Mouse (Mus musculus) kidney, embryonic 16.5 days (tissue): ENCODE data around the gene Fkbp5. TPM values are rescaled to one million over a fixed set of nuclear protein-coding genes. Genes with fewer than 3 reads are reported as not detected.
"Not testable (repeated sequence)": the region's sequence is repeated elsewhere in the genome, so short reads cannot be mapped to it uniquely, and the experiment has no call there.

Experiments
- ATAC-seq: fragments of 200-750 bp; cut with Nextera tagmentation; 2 replicates; pipeline ENCODE4 v1.8.0; 2017; ENCODE audit warnings: moderate TSS enrichment; ENCODE audit not compliant: low FRiP score, low TSS enrichment
- H3K27ac ChIP-seq: fragments of 300-500 bp; sonication (generic); 2 replicates; pipeline ENCODE4 v1.5.1; 2014; ENCODE audit warnings: low read length
- H3K27me3 ChIP-seq: fragments of 300-500 bp; sonication (generic); 2 replicates; pipeline ENCODE4 v1.6.1; 2014; ENCODE audit warnings: low read length, control low read depth, mixed read lengths; ENCODE audit not compliant: insufficient read depth
- H3K36me3 ChIP-seq: fragments of 300-500 bp; sonication (generic); 2 replicates; pipeline ENCODE4 v1.6.1; 2014; ENCODE audit warnings: low read length, control low read depth, mixed read lengths; ENCODE audit not compliant: insufficient read depth
- H3K4me1 ChIP-seq: fragments of 300-500 bp; sonication (generic); 2 replicates; pipeline ENCODE4 v1.6.1; 2014; ENCODE audit warnings: low read length, control low read depth, mixed read lengths; ENCODE audit not compliant: insufficient read depth
- H3K4me2 ChIP-seq: fragments of 300-500 bp; sonication (generic); replicated peaks from 2 replicates; pipeline ENCODE4 v1.6.1; 2014; ENCODE audit warnings: low read depth, low read length
- H3K4me3 ChIP-seq: fragments of 300-500 bp; sonication (generic); 2 replicates; pipeline ENCODE4 v1.5.1; 2014; ENCODE audit warnings: mild to moderate bottlenecking, low read length
- H3K9ac ChIP-seq: fragments of 300-500 bp; sonication (generic); replicated peaks from 2 replicates; pipeline ENCODE4 v1.6.1; 2014; ENCODE audit warnings: low read length
- H3K9me3 ChIP-seq: fragments of 300-500 bp; sonication (generic); 2 replicates; pipeline ENCODE4 v1.6.1; 2016; ENCODE audit warnings: low read length, control low read depth
- WGBS: fragments of 180-500 bp; shearing (Covaris S2); extraction: QIAGEN DNeasy Blood & Tissue Kit; methylation state at CpG from one replicate; pipeline ENCODE4 v1.1.7; 2014; 5-methylcytosine and 5-hydroxymethylcytosine counted together
- polyA plus RNA-seq: library from polyadenylated mRNA; unstranded; fragments of >200 nt; fragmentation: Nextera tagmentation; extraction: Ambion mirVana; gene quantifications from 2 replicates; pipeline ENCODE4 v1.2.1, GENCODE M21; 2015

Fkbp5 gene
- polyA plus RNA-seq, 1 experiment from 2014 or later = 35.5 TPM

DNA sequence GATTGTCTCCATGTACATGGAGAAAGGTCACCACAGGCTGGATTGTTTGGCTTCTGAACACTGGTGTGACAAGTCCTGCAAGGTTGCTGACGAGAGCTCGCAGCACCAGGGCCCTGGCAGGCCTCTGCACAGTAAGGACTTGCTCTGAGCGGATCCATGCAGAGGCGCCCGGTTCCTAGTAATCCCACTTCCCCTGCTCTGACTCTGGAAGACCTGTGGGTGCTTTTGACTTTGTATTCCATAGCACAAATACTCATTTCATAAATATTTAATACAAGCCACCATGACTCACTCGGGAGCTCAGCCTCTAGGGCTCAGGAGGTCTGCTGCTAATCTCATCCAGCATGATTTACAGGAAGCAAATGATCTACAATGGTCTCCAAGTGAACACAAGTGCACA is 97.7 kb downstream of the Fkbp5 start:
- Histone ChIP-seq H3K9me3 (no peaks in the 10 kb centered on the region), H3K9ac (no peak overlapping the region), H3K36me3 (peaks cover 4% of the 10 kb centered on the region; the same call in 1 of the 2 replicates), H3K27ac (peak overlapping the region; percentile 9; the same call in 1 of the 2 replicates), H3K4me2 (no peak overlapping the region), H3K27me3 (no peaks in the 10 kb centered on the region), H3K4me1 (peaks cover 12% of the 10 kb centered on the region), H3K4me3 (no peak overlapping the region)
- 78% methylated on average over 6 of the region's 6 CpGs for WGBS
- no peak for ATAC-seq

GRCm38 (mm10) chr17:28418954-28419353 is 98.4 kb downstream of the Fkbp5 start:
- WGBS = 86% methylated on average over 1 of the region's 1 CpGs
- no peak for ATAC-seq
- H3K27ac ChIP-seq = no peak overlapping the region

DNA sequence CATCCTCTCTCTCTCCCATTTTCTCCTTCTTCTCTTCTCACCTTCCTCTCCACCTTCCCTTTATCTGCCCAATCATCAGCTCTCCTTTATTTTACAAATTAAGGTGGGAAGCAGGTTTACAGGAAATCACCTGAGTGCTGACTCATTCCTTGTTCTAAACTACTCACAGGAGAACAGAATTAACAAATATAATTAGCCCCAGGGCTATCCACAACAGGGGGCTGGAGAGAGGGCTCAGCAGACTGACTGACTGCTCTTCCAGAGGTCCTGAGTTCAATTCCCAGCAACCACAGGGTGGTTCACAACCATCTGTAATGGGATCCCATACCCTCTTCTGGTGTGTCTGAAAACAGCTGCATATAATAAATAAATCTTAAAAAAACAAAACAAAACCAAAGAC is 98.8 kb downstream of the Fkbp5 start:
- not testable (repeated sequence) for ATAC-seq, H3K4me2 ChIP-seq, H3K4me3 ChIP-seq, H3K36me3 ChIP-seq, H3K9me3 ChIP-seq, H3K27me3 ChIP-seq, H3K9ac ChIP-seq, H3K27ac ChIP-seq
- peaks cover 12% of the 10 kb centered on the region for H3K4me1 ChIP-seq

More at GRCm38 (mm10) chr17:28418954-28419353, 98.4 kb downstream of the Fkbp5 start:
- H3K4me3 ChIP-seq = no peak overlapping the region
- no peaks in the 10 kb centered on the region for H3K27me3 ChIP-seq
- no peak overlapping the region for H3K9ac ChIP-seq
- peaks cover 4% of the 10 kb centered on the region; the same call in 1 of the 2 replicates for H3K36me3 ChIP-seq
- no peaks in the 10 kb centered on the region for H3K9me3 ChIP-seq
- peaks cover 12% of the 10 kb centered on the region for H3K4me1 ChIP-seq
- H3K4me2 ChIP-seq = no peak overlapping the region

GRCm38 (mm10) chr17:28417771-28418170 is 99.6 kb downstream of the Fkbp5 start:
- no peak overlapping the region for H3K4me3 ChIP-seq
- H3K27me3 ChIP-seq = no peaks in the 10 kb centered on the region
- H3K9ac ChIP-seq = no peak overlapping the region
- H3K4me1 ChIP-seq = peaks cover 12% of the 10 kb centered on the region
- no peak overlapping the region for H3K27ac ChIP-seq
- 80% methylated on average over 5 of the region's 5 CpGs for WGBS
- peaks cover 4% of the 10 kb centered on the region; the same call in 1 of the 2 replicates for H3K36me3 ChIP-seq
- no peak for ATAC-seq
- no peak overlapping the region for H3K4me2 ChIP-seq
- H3K9me3 ChIP-seq = no peaks in the 10 kb centered on the region

GRCm38 (mm10) chr17:28415271-28415670 is 102.1 kb downstream of the Fkbp5 start:
- no peak for ATAC-seq
- Histone ChIP-seq H3K36me3 (peaks cover 4% of the 10 kb centered on the region; the same call in 1 of the 2 replicates), H3K4me3 (no peak overlapping the region), H3K4me1 (peaks cover 2% of the 10 kb centered on the region), H3K9ac (no peak overlapping the region), H3K27ac (no peak overlapping the region), H3K4me2 (no peak overlapping the region), H3K9me3 (no peaks in the 10 kb centered on the region), H3K27me3 (no peaks in the 10 kb centered on the region)
- 53% methylated on average over 5 of the region's 5 CpGs for WGBS

GRCm38 (mm10) chr17:28411381-28411960 is 105.9 kb downstream of the Fkbp5 start:
- no peak overlapping the region for H3K9ac ChIP-seq
- no peaks in the 10 kb centered on the region for H3K4me1 ChIP-seq
- no peak overlapping the region for H3K4me2 ChIP-seq
- no peak overlapping the region for H3K27ac ChIP-seq
- peaks cover 9% of the 10 kb centered on the region; the same call in 1 of the 2 replicates for H3K36me3 ChIP-seq
- 74% methylated on average over 10 of the region's 10 CpGs for WGBS
- H3K27me3 ChIP-seq = no peaks in the 10 kb centered on the region
- H3K9me3 ChIP-seq = no peaks in the 10 kb centered on the region
- ATAC-seq = no peak
- no peak overlapping the region for H3K4me3 ChIP-seq

DNA sequence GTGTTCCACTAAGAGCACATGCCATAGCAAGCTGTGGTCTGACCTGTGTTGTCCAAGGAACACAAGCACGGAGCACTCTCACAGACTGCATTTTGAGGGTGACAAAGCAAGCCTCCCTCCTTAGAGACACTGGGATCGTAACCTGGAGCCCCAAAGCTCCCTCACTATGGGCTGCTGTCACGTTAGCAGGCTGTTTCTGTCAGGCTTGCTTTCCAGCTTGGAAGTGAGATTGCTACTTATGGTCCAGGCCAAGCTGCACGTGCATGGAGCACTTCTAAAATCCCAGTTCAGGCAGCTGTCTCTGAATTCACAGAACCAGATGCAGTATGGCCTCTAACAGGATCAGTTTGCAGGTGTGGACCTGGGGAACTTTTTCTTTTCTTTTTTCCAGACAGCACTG is 106.6 kb downstream of the Fkbp5 start:
- Histone ChIP-seq H3K27ac (no peak overlapping the region), H3K27me3 (no peaks in the 10 kb centered on the region), H3K9ac (no peak overlapping the region), H3K4me3 (no peak overlapping the region), H3K4me2 (no peak overlapping the region), H3K4me1 (no peaks in the 10 kb centered on the region), H3K36me3 (peaks cover 13% of the 10 kb centered on the region), H3K9me3 (no peaks in the 10 kb centered on the region)
- 90% methylated on average over 4 of the region's 4 CpGs for WGBS
- ATAC-seq = no peak

DNA sequence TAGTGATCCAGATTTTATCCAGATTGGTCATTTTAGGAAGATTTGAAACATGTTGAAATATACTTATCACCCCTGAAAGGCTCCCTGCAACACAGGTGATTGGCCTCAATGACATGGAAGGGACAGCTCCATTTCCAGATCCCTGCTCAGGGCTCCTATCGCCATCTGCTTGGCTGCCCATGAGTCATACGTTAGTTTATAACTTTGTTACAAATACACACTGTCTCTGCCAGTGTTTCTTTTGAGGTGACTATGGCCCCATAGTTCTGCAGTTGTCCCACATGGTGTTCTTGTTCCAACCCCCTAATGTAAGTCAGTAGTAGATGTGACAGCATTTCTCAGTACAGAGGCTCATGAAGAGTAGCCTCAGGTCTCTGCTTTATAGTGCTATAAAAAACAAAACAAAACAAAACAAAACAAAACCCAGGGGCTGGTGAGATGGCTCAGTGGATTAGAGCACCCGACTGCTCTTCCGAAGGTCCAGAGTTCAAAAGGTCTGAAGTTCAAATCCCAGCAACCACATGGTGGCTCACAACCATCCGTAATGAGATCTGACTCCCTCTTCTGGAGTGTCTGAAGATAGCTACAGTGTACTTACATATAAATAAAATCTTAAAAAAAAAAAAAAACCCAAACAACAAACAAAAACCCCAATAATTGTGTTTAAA is 108.9 kb downstream of the Fkbp5 start:
- Histone ChIP-seq H3K27me3 (no peaks in the 10 kb centered on the region), H3K27ac (no peak overlapping the region), H3K36me3 (peaks cover 19% of the 10 kb centered on the region), H3K4me3 (no peak overlapping the region), H3K4me1 (no peaks in the 10 kb centered on the region), H3K9ac (no peak overlapping the region), H3K4me2 (no peak overlapping the region), H3K9me3 (no peaks in the 10 kb centered on the region)
- 71% methylated on average over 5 of the region's 5 CpGs for WGBS
- ATAC-seq = no peak

DNA sequence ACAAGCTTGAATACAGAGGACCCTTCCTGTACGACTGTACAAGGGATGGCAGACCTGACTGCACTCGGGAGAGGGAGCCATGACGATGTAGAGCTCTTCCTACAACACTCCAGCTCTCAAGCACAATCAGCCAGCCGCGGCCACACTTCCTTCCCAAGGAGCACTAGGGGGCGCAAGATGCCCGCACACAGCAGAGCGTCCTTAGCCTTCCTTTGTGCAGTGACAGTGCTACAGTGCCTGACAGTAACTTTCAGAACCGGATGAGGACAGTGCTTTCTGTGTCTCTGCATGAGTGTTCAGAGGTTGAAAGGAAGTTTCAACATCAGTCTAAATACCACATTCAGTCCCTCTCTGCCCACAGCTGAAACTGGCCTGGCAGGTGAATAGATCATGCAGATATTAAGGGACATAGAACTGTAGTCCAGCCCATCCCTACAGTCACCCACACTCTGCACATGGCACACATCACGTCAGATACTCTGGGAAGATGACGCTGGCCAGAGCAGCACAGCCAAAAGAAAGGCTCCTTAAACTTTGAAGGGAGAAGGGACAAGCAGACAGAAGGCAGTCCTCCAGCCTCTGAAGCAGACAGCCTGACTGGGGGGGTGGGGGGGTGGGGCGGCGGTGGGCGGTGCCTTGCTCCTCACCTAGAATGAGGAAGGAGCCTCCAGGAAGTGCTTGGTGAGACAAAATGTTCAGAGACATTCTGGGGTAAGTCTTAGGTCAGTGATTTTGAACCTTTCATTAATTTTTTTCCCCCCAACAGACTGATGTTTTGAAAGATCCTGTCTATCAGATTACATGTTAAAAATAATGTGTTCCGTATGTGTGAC is 109.7 kb downstream of the Fkbp5 start:
- 35% methylated on average over 15 of the region's 15 CpGs for WGBS
- no peaks in the 10 kb centered on the region for H3K4me1 ChIP-seq
- H3K27me3 ChIP-seq = no peaks in the 10 kb centered on the region
- no peak overlapping the region for H3K9ac ChIP-seq
- peaks cover 19% of the 10 kb centered on the region for H3K36me3 ChIP-seq
- H3K9me3 ChIP-seq = no peaks in the 10 kb centered on the region
- H3K4me3 ChIP-seq = no peak overlapping the region
- peak; percentile 78 for ATAC-seq
- no peak overlapping the region for H3K27ac ChIP-seq
- H3K4me2 ChIP-seq = no peak overlapping the region
